Mouse (Mus musculus): ENCODE results near the gene Crabp1.

- TF ChIP-seq POLR2A (IDR thresholded peaks at IDR 0.05; ENCODE audit: borderline replicate concordance, control insufficient read depth, low read depth, low read length) = no peak
- TF ChIP-seq CTCF (IDR thresholded peaks at IDR 0.05; ENCODE audit: control insufficient read depth, insufficient read depth, low read length) = no peak
Observed at GRCm38 (mm10) chr9:54790271-54790670, 25.7 kb downstream of the Crabp1 start.

Measured in bone marrow, adult 2 months (tissue).